Mouse (Mus musculus) embryonic stem cell, embryonic (primary cell): ENCODE results near the gene Bsn.

Experiments
- CTCF ChIA-PET, 4 experiments: fragments of 300-600 bp in 2 of 4; fragments of 350-600 bp in 2 of 4; sonication (Branson Sonifier 250); formaldehyde crosslinking; loops; one replicate each; lab custom pipeline; 2022; ENCODE audit warnings: inconsistent platforms in 2 of 4; lab: Charles Lee
- POLR2A ChIA-PET, 4 experiments: fragments of 300-600 bp in 2 of 4; fragments of 350-600 bp in 2 of 4; sonication (Branson Sonifier 250); formaldehyde crosslinking; loops; one replicate each; lab custom pipeline; 2022; ENCODE audit warnings: antibody characterized with exemption in 4 of 4, inconsistent platforms in 1 of 4; lab: Charles Lee

Gene Bsn

DNA sequence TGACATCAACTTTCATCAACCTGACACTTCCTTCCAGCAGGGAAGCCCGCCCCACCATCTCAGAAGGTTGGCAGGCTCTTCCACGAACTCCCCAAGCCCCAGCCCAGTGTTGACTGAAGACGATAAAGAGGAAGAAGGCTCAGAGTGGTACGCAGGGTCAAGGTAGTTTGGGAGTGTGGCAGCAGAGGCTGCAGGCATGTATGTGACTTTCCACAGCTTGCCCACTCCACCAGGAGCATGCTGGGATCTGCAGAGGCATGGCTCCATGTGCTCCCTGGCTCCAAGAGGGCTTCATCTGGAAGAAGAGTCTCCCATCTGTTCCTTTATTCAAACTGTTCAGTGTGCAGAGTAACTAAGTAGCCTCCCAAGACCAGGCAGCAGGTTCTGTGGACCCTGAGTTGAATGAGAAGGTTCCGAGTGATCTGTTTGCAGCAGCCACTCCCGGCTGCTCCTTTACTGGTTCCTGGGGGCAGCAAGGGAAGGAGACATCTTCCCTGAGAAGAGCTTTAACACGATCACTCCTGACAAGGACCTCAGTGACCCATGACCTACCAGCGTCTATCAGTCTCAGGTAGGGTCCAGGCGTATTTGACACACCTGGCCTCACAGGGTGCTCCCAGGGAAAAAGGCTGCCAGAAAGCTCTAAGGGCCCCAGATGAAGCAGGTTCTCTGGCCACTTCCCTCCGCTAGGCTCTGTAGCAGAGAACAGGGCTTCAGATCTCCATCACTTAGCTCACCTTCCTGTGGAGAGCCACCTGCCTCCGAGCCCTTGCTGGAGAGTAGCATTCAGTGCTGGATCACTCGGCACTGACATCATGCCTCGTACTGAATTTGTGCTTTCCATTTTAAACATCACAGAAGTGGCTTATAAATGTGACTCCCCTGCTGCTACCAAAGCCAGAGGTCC is 60.9 kb downstream of the Bsn start:
- POLR2A ChIA-PET, result interaction anchor here in 3 of 4 experiments (0.5 to 1.7 kb wide), 8 partner anchors 8 to 328 kb away, joined by 3 to 6 read pairs (median 4); no protein-coding TSS in a partner anchor
- CTCF ChIA-PET, result interaction anchor here (0.5 to 2.3 kb wide), 7 partner anchors 14 to 166 kb away, joined by 3 to 8 read pairs (median 3); partner anchors contain the start of gene Apeh (in 1 of the 4)

DNA sequence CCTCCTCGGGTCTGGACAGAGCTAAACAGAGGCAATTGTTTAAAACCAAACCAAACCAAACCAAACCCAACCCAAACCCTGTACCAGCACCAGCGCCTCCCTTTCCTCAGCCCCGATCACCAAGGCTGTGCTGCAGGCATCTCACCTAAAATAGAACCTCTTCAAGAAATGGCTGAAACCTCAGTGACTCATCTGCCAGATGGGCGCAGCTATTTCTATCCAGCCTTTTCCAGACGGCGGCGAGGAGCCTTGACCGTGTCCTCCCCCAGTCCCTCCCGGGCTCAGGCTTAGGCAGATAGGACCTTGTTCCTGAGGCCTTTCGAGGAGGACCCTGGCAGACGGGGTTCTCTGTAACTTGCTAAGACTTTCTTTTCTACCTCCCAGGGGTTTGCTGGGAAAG is 61.9 kb downstream of the Bsn start:
- ChIA-PET POLR2A (interaction anchor here in 3 of 4 experiments (0.8 to 1.7 kb wide), 4 partner anchors 10 to 62 kb away, joined by 3 to 6 read pairs (median 3); partner anchors contain the start of gene Bsn (in 1 of the 3)), CTCF (interaction anchor here in 3 of 4 experiments (0.5 to 2.3 kb wide), 3 partner anchors 13 to 75 kb away, joined by 3 to 5 read pairs (median 5); partner anchors contain the start of gene Apeh (in 1 of the 3))

DNA sequence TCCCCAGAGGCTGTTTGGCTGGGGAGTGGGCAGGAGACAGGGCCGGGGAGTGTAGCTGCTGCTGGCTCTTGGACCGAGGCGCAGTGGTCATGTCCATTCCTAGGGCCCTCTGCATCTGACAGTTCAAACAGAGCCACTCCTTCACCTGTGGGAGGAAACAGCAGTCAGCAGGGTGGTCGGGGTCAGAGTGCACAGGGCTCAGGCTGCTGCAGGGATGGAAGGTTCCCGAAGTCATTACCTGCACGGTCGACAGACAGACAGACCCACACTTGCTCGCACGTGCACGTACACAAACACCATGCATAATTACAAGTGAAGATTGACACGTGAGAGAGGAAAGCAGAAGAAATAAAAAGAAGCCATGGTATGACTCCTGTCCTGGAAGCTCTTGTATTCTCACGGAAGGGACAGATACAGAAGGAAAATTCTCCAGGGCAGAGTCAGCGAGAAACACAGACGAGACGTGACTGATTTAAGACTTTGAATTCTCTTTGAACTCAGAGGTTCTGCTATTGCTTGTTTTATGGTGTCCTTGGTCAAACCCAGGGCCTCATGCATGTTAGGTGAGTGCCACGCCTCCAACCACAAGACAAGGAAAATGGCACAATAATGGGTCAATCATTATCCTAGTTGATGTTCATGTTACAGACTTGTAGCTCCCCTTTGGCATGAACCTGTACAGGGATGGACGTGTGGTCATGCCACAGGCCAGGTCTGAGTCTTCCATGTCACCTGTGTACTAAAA is 63.6 kb downstream of the Bsn start:
- CTCF ChIA-PET, result interaction anchor here in 3 of 4 experiments (0.6 to 1.2 kb wide), 4 partner anchors 13 to 183 kb away, joined by 3 to 28 read pairs (median 4); no protein-coding TSS in a partner anchor
- POLR2A ChIA-PET, result interaction anchor here in 2 of 4 experiments (0.5 to 1.8 kb wide), 4 partner anchors 12 to 105 kb away, joined by 3 to 6 read pairs (median 4); partner anchors contain the start of gene Apeh (in 1 of the 2)

DNA sequence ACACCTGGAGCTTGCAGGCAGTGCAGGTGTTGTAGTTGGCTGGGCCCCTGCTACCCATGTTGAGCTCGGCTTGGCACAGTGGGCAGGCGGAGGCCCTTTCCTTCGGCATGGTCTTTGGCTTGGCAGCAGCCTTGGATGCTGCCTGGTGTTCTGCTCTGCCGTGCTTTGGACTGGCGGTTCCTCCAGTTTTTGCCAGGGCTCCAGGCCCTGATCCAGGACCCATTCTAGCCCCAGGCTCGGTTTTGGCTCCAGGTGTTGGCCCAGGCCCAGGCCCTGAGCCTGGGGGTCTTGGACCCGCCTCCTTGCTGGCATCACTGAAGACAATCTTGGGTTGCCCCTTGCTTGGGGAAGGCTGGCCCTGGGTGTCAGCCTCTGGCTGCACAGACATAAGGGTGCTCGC is 64.5 kb downstream of the Bsn start:
- POLR2A ChIA-PET, result interaction anchor here in 3 of 4 experiments (0.6 to 1.8 kb wide), 5 partner anchors 11 to 141 kb away, joined by 3 to 6 read pairs (median 5); partner anchors contain the start of gene Apeh (in 1 of the 3)

DNA sequence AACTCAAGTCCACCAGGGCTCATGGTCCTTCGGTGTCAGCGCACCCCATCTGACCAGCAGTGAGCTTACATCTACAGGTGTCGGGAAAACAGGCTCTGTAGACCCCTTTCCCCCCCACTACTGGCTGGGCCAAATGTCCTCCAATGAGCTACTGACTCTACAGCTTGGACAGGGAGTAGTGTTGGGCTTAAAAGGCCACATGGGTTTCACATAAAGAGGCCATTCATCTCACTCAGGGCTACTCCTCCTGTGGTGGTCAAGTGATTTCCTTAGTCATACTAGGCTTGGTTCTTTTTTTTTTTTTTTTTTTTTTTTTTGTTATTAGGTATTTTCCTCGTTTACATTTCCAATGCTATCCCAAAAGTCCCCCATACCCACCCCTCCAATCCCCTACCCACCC is 66.3 kb downstream of the Bsn start:
- CTCF ChIA-PET, result interaction anchor here in 2 of 4 experiments (0.6 to 1.7 kb wide), 2 partner anchors 14 to 334 kb away, joined by 3 to 6 read pairs; no protein-coding TSS in a partner anchor
- POLR2A ChIA-PET, result interaction anchor here in 1 of 4 experiments (1.0 to 1.2 kb wide), 3 partner anchors 10 to 42 kb away, joined by 3 to 7 read pairs (median 4); partner anchors contain the start of gene Apeh

More for the DNA sequence above, 64.5 kb downstream of the Bsn start:
- CTCF ChIA-PET, result interaction anchor here in 3 of 4 experiments (0.6 to 1.2 kb wide), 5 partner anchors 14 to 182 kb away, joined by 3 to 28 read pairs (median 3); no protein-coding TSS in a partner anchor

DNA sequence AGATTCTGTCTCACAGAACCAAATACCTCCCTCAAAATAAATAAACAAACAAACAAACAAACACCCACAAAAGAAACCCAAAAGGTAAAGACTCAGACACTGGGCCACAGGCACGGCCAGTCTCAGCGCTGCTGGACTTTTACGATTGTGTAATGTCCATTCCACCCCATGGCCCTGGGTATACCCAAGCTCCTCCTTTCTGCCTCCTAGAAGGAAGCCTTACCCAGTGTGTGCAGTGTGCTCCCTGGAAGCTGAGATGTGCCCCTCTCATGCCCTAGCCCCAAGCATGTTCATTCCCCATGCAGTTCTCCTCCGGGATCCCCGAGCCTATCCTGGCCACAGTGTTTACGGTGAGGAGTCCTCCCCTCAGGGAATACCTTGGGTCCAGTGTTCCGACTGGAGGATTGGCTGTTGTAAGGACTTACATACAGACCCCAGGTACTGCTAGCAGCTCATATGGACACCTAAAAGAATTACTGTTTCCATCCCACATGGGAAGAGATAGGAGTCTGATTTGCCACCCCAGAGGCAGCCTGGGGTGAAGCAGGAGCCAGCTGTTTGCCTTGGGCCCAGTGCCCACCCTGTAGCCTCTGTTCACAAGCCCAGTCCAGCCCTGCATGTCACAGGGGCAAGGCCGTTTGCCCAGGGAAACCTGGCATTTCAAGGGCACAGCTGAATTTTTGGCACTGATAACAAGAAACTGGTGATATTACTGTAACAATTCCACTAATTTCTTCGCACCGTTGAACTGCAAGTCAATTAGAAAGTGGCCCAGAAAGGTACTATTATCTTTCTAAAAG is 68.8 kb downstream of the Bsn start:
- POLR2A ChIA-PET, result interaction anchor here in 2 of 4 experiments (0.7 to 1.1 kb wide), 2 partner anchors 36 to 152 kb away, joined by 3 to 4 read pairs; no protein-coding TSS in a partner anchor
- CTCF ChIA-PET, result interaction anchor here in 2 of 4 experiments (0.6 to 1.2 kb wide), 2 partner anchors 15 to 229 kb away, joined by 3 to 4 read pairs; no protein-coding TSS in a partner anchor

DNA sequence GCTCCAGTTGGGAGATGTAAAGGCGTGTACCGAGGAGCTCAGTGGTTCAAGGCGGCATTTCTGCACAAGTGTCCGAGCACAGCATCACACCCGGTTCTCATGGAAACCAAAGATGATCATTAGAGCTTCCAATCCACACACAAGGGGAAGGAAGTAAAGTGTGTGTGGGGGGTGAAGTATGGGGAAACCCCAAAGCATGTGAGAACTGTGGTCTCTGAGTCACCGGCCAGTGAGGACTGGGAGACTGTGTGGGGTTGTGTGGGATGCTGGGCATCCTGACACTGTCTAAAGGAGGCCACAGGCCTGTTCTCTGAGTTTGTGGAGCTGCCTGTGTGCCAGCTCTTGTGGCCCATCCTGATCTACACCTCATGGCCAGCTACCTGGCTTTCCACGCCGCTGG is 69.5 kb downstream of the Bsn start:
- POLR2A ChIA-PET, result interaction anchor here in 3 of 4 experiments (0.7 to 1.4 kb wide), 4 partner anchors 26 to 153 kb away, joined by 3 to 7 read pairs (median 4); partner anchors contain the start of gene Apeh (in 1 of the 3)
- CTCF ChIA-PET, result interaction anchor here in 3 of 4 experiments (0.6 to 1.2 kb wide), 3 partner anchors 16 to 228 kb away, joined by 3 to 4 read pairs (median 4); no protein-coding TSS in a partner anchor

DNA sequence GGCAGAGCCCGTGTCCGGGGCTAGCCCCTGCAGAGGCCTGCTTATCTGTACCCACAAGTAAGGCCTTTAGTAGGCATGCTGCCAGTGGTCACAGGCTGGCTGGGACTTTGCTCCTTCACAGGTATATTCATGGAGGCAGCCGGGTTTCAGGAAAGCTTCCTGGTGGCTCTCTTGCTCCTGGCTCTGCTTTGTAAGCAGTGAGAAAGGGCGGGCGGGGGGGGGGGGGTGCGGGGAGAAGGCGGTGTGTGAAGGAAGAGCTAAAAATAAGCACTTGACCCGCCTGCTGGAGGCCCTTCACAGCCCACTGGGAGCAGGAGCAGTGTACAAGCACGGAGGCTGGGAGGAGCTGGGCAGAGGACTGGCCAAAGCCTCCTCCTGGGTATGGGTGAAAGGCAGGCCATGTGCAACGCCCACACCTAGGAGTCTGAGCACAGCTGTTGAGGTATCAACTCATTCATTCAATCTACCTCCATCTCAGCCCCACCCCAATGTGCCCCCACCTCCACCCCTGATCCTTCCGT is 70.2 kb downstream of the Bsn start:
- ChIA-PET CTCF (interaction anchor here in 2 of 4 experiments (0.6 to 1.2 kb wide), 3 partner anchors 16 to 221 kb away, joined by 3 to 4 read pairs (median 4); no protein-coding TSS in a partner anchor), POLR2A (interaction anchor here in 3 of 4 experiments (0.6 to 1.4 kb wide), 5 partner anchors 9 to 66 kb away, joined by 3 to 7 read pairs (median 4); partner anchors contain the start of gene Apeh (in 1 of the 3))

DNA sequence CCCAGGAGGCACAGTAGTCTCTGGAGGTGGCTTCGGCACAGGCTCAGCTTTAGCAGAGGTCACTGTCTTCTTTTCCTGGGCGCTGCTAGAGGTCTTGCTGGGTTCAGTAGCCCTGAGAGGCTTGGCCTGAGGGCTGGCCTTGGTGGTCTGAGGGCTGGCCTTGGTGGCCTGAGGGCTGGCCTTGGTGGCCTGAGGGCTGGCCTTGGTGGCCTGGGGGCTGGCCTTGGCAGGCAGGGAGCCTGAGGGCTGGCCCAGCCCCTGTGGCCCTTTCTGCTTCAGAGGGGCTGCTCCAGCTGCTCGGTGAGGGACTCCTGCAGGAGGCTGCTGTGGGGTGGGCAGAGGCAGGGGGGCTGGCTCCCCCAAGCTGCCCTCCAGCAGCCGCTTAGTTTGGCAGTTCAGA is 73.0 kb downstream of the Bsn start:
- ChIA-PET CTCF (interaction anchor here in 1 of 4 experiments (1.9 kb wide), 1 partner anchor 20 kb away, joined by 4 read pairs; no protein-coding TSS in a partner anchor), POLR2A (no interaction called here)

DNA sequence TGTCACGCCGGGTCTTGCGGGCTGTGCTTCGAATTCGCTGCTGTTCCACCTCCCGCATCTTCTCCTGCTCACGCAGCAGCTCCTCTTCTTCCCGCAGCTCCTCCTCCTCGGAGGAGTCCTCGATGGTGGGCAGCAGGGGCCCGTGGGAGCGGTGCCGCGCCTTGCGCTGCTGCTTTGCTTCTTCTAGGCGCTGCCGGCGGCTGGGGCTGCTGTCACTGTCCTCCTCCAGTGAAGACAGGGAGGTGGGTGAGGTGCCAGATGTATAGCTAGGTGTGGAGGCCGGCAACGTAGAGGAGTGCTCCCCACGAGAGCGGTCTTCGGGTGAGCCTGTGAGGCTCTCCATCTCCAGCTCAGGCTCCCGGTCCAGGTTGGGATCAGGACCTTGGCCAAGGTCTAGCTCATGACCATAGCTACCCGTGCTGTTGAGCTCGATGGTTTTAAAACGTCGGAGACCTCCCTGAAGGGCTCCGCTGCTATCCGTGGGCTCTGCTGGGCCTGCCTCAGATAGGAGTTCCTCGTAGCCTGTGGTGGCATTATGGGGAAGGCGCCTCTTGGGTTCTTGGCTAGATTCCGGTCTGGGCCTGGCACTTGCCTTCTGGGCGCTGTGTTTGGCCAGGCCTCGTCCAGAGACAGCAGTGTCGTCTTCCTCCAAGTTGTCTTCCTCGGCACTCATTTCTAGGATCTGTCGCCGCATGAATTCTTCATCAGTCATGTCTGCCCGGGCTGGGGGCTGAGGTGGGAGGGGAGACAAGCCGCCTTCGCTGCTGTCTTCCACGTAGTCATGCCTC is 74.7 kb downstream of the Bsn start:
- CTCF ChIA-PET, result interaction anchor here (0.7 to 3.1 kb wide), 11 partner anchors 13 to 214 kb away, joined by 3 to 11 read pairs (median 4); partner anchors contain the start of gene Apeh (in 1 of the 4)
- POLR2A ChIA-PET, result interaction anchor here in 3 of 4 experiments (0.6 to 2.1 kb wide), 13 partner anchors 10 to 507 kb away, joined by 3 to 18 read pairs (median 3); partner anchors contain the start of gene Apeh (in 2 of the 3)

DNA sequence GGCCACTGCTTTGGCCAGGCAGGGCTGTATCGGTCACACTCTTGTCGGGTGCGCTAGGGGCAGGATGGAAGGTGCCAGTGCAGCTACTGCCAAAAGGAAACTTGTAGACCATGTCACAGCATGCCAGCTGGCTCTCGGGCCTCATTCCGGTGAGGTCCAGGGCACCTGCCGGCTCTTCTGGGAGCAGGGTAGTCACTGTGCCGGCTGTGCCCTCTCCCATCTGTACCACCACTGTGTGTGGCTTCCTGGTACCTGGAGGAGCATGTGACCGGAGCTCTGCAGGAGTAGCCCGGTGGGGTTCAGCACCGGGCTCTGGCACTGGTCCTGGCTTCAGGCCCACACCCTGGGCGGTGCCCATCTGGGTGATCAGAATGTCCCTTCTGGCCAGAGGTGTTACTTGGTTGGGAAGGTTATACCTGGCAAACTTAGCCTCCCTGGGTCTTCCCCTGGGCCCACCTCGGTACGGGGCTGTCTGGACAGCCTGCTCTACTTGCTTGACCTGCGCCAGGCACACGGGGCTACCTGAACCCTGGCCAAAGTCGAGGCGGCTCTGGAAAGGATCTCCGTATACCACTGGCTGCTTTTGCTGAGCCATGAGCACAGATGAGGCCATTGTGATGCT is 77.4 kb downstream of the Bsn start:
- ChIA-PET POLR2A (interaction anchor here in 2 of 4 experiments (0.7 to 1.7 kb wide), 7 partner anchors 12 to 178 kb away, joined by 3 to 9 read pairs (median 5); partner anchors contain the start of genes Apeh (in 2 of the 2) and Nicn1 (in 1 of the 2)), CTCF (interaction anchor here in 2 of 4 experiments (0.6 to 2.8 kb wide), 5 partner anchors 17 to 172 kb away, joined by 3 to 18 read pairs (median 5); partner anchors contain the start of gene Apeh (in 1 of the 2))

DNA sequence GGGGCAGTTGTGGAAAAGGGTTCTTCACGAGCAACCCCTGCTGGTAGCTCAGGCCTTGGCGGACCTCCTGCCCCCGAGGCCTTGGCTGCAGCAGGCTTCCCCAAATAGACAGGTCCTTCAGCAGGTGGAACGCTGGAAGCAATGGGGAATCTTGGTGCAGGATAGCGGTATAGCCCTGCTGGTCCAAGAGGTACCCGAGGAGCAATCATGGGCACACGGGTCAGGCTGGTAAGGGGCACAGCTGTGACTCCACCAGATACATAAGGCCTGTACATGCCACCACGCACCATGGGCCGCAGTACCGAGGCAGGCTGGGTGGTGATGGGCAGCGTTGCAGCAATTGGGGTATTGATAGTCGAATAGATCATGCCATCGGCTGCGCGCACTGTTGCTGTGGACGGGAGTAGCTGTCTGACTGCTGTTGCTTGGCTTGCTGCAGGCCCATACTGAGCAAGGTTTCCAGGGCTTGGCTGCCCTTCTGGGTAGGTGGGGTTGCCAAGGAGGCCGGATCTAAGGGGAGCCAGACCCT is 78.5 kb downstream of the Bsn start:
- POLR2A ChIA-PET, result interaction anchor here in 2 of 4 experiments (0.6 to 1.7 kb wide), 13 partner anchors 13 to 179 kb away, joined by 3 to 9 read pairs (median 3); partner anchors contain the start of genes Apeh (in 2 of the 2), Dag1 (in 1 of the 2) and Nicn1 (in 1 of the 2)
- CTCF ChIA-PET, result interaction anchor here in 3 of 4 experiments (0.6 to 2.8 kb wide), 7 partner anchors 17 to 668 kb away, joined by 3 to 14 read pairs (median 3); partner anchors contain the start of gene Apeh (in 1 of the 3)

DNA sequence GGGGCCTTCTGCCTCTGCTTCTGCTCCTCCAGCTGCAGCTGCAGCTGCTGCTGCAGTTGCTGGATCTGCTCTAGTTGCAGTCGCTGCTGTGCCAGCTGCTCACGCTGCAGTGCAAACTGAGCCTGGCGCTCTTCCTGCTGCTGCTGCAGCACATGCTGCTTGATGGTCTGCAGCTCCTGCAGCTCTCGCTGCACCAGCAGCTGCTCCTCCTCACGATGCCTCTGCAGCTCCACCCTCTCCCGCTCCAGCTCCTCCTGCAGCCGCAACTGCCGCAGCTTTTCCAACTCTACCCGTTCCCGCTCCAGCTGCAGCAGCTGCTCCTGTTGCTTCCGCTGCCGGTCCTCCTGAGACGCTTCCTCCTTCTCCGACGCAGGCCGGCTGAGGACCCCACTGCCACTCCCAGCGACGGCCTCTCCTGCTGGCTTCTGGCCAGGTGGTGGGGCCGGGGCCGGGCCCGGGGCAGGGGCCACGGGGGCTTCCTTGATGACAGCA is 79.0 kb downstream of the Bsn start:
- POLR2A ChIA-PET, result interaction anchor here in 2 of 4 experiments (0.6 to 1.7 kb wide), 11 partner anchors 13 to 179 kb away, joined by 3 to 6 read pairs (median 3); partner anchors contain the start of genes Apeh (in 1 of the 2), Dag1 (in 1 of the 2) and Nicn1 (in 1 of the 2)

DNA sequence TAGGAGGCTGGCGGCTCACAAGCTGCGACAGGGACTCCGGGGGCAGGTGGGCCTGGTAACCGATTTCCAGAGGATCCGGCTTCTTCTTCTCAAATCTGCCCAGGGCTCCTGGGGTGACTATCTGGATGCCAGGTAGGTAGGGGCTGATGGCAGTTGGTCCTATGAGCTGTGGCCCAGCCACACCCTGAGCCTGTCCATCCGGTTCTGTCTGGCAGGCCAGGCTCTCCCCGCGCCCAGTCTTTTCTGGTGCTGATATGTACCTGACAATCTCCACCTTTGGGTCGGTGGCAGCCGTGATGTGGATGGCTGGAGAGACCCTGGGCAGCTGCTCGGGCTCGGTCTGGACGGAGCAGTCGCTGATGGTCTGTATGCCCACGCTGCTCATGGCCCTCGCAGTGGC is 80.0 kb downstream of the Bsn start:
- CTCF ChIA-PET, result interaction anchor here in 1 of 4 experiments (0.6 to 2.8 kb wide), 2 partner anchors 16 to 222 kb away, joined by 5 to 14 read pairs; partner anchors contain the start of genes Apeh and Mon1a
- POLR2A ChIA-PET, result interaction anchor here in 2 of 4 experiments (0.5 to 1.6 kb wide), 3 partner anchors 15 to 62 kb away, joined by 3 to 6 read pairs (median 4); no protein-coding TSS in a partner anchor

More for the DNA sequence above, 79.0 kb downstream of the Bsn start:
- CTCF ChIA-PET, result interaction anchor here in 3 of 4 experiments (0.8 to 2.8 kb wide), 5 partner anchors 17 to 173 kb away, joined by 3 to 14 read pairs (median 3); partner anchors contain the start of gene Apeh (in 1 of the 3)
